Mouse (Mus musculus) midbrain, embryonic 14.5 days (tissue): ENCODE results near the gene Eci1. TPM values are rescaled to one million over a fixed set of nuclear protein-coding genes. Genes with fewer than 3 reads are reported as not detected.

Experiments used
- ATAC-seq: fragments of 200-750 bp; cut with Nextera tagmentation; 2 replicates; pipeline ENCODE4 v1.8.0; 2017; ENCODE audit warnings: moderate number of reproducible peaks, moderate library complexity; ENCODE audit not compliant: low FRiP score, low TSS enrichment
- DNase-seq: peaks from one replicate; pipeline ENCODE4 v3.0.0-alpha.2; 2015
- H3K27ac ChIP-seq: fragments of 300-500 bp; sonication (generic); replicated peaks from 2 replicates; pipeline ENCODE4 v1.5.1; 2014; ENCODE audit warnings: mild to moderate bottlenecking, low read depth, low read length, moderate library complexity
- H3K27me3 ChIP-seq: fragments of 300-500 bp; sonication (generic); 2 replicates; pipeline ENCODE4 v1.6.1; 2014; ENCODE audit warnings: low read length, control low read depth, mixed read lengths; ENCODE audit not compliant: control insufficient read depth, insufficient read depth
- H3K36me3 ChIP-seq: fragments of 300-500 bp; sonication (generic); 2 replicates; pipeline ENCODE4 v1.6.1; 2014; ENCODE audit warnings: low read length, control low read depth; ENCODE audit not compliant: control insufficient read depth, insufficient read depth
- H3K4me1 ChIP-seq: fragments of 300-500 bp; sonication (generic); 2 replicates; pipeline ENCODE4 v1.6.1; 2014; ENCODE audit warnings: mild to moderate bottlenecking, antibody characterized with exemption, low read length, control low read depth; ENCODE audit not compliant: control insufficient read depth, insufficient read depth
- H3K4me2 ChIP-seq: fragments of 300-500 bp; sonication (generic); 2 replicates; pipeline ENCODE4 v1.6.1; 2014; ENCODE audit warnings: mild to moderate bottlenecking, low read length, moderate library complexity
- H3K4me3 ChIP-seq: fragments of 300-500 bp; sonication (generic); replicated peaks from 2 replicates; pipeline ENCODE4 v1.5.1; 2014; ENCODE audit warnings: low read depth, low read length
- H3K9ac ChIP-seq: fragments of 300-500 bp; sonication (generic); replicated peaks from 2 replicates; pipeline ENCODE4 v1.6.1; 2014; ENCODE audit warnings: mild to moderate bottlenecking, low read length, moderate library complexity
- H3K9me3 ChIP-seq: fragments of 300-500 bp; sonication (generic); 2 replicates; pipeline ENCODE4 v1.6.1; 2016; ENCODE audit warnings: low read length, control low read depth, mixed read lengths; ENCODE audit not compliant: control insufficient read depth
- WGBS: fragments of 180-500 bp; shearing (Covaris S2); extraction: QIAGEN DNeasy Blood & Tissue Kit; methylation state at CpG from one replicate; pipeline ENCODE4 v1.1.7; 2014; 5-methylcytosine and 5-hydroxymethylcytosine counted together
- polyA plus RNA-seq: library from polyadenylated mRNA; unstranded; fragments of >200 nt; fragmentation: Nextera tagmentation; extraction: Ambion mirVana; gene quantifications from 2 replicates; pipeline ENCODE4 v1.2.1, GENCODE M21; 2014

Eci1 gene
- 26.9 and 27.7 TPM in 2 replicates for polyA plus RNA-seq

- peak within 1 kb of the TSS; percentile 70 for H3K4me2 ChIP-seq
- peak; percentile 94 for ATAC-seq
- under 1% methylated on average over 48 of the region's 48 CpGs for WGBS
Measured at GRCm38 (mm10) chr17:24426471-24427169, at the start of gene Eci1. Gene Eci1 (plus strand): TSS chr17:24426641.

GRCm38 (mm10) chr17:24378496-24378895 lies 47.9 kb upstream of the Eci1 start:
- no peak overlapping the region for H3K4me3 ChIP-seq
- WGBS: 96% methylated on average over 2 of the region's 2 CpGs
- DNase-seq (no peak), ATAC-seq (no peak)
- no peak overlapping the region for H3K27ac ChIP-seq
- H3K36me3 ChIP-seq: peaks cover 88% of the 10 kb centered on the region
- no peak overlapping the region for H3K4me2 ChIP-seq
- no peaks in the 10 kb centered on the region for H3K27me3 ChIP-seq
- no peak overlapping the region for H3K9ac ChIP-seq
- no peaks in the 10 kb centered on the region for H3K9me3 ChIP-seq
- no peaks in the 10 kb centered on the region for H3K4me1 ChIP-seq

More at GRCm38 (mm10) chr17:24426471-24427169, at the start of gene Eci1:
- DNase-seq: peak; percentile 90
- Histone ChIP-seq H3K9ac (peak within 1 kb of the TSS; percentile 87), H3K27ac (peak within 1 kb of the TSS; percentile 91), H3K4me1 (0 out of 2 replicates have a peak, but pooled peaks cover 4% of the 10 kb centered on the region), H3K36me3 (peaks cover 37% of the 10 kb centered on the region), H3K4me3 (peak within 1 kb of the TSS; percentile 57), H3K9me3 (no peaks in the 10 kb centered on the region), H3K27me3 (no peaks in the 10 kb centered on the region)

DNA sequence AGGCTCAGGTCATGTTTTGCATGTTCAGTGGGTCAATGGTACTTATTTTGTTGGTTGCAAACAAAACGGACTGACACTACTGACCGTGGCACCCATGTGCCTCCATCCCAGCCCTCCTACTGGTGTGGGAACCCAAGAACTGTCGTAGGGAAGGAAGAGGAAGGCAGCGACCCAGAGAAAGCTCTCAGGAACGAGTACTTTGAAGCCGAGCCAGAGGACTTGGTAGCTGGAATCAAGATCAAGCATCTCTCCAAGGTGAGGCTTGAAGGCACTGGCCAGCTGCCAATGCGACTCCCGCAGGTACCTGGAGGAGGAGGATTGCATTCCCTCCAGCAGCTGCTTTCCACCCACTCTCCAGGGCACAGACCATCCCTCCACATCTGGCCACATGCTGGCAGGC lies 42.7 kb upstream of the Eci1 start:
- H3K4me1 ChIP-seq: no peaks in the 10 kb centered on the region
- H3K9ac ChIP-seq: no peak overlapping the region
- DNase-seq (no peak), ATAC-seq (no peak)
- H3K9me3 ChIP-seq: no peaks in the 10 kb centered on the region
- no peak overlapping the region for H3K4me2 ChIP-seq
- peaks cover 90% of the 10 kb centered on the region for H3K36me3 ChIP-seq
- H3K27ac ChIP-seq: no peak overlapping the region
- H3K27me3 ChIP-seq: no peaks in the 10 kb centered on the region
- WGBS: 89% methylated on average over 8 of the region's 8 CpGs
- H3K4me3 ChIP-seq: no peak overlapping the region

GRCm38 (mm10) chr17:24388711-24389110 lies 37.7 kb upstream of the Eci1 start:
- Histone ChIP-seq H3K9ac (no peak overlapping the region), H3K27me3 (no peaks in the 10 kb centered on the region), H3K4me2 (no peak overlapping the region), H3K27ac (no peak overlapping the region), H3K9me3 (no peaks in the 10 kb centered on the region), H3K4me1 (no peaks in the 10 kb centered on the region), H3K36me3 (peaks cover 85% of the 10 kb centered on the region), H3K4me3 (no peak overlapping the region)
- 84% methylated on average over 5 of the region's 5 CpGs for WGBS
- DNase-seq (no peak), ATAC-seq (no peak)

- Histone ChIP-seq H3K9me3 (no peaks in the 10 kb centered on the region), H3K36me3 (peaks cover 82% of the 10 kb centered on the region), H3K4me3 (no peak overlapping the region), H3K9ac (no peak overlapping the region), H3K4me1 (no peaks in the 10 kb centered on the region), H3K4me2 (no peak overlapping the region), H3K27me3 (no peaks in the 10 kb centered on the region), H3K27ac (no peak overlapping the region)
- WGBS: 8% methylated on average over 2 of the region's 2 CpGs
- DNase-seq: peak; percentile 75
- ATAC-seq: no peak
Measured at GRCm38 (mm10) chr17:24389865-24390264, 36.6 kb upstream of the Eci1 start.

DNA sequence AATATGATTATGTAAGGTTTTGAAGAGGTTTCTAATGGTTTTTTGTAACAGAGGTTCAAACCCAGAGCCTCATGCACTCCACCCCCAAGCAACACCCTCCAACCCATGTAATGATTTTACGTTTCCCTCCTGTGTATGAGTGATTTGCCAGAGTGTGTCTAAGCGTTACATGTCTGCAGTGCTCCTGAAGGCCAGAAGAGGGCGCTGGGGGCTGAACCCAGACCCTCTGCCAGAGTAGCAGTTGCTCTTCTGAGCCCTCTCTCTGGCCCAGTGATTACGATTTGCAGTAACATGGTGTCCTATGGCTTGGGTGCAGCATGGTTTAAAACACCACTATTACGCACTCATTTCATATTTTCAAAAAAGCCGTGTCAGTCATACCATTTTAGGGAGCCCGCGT lies 35.3 kb upstream of the Eci1 start:
- H3K4me1 ChIP-seq: no peaks in the 10 kb centered on the region
- no peak overlapping the region for H3K27ac ChIP-seq
- no peak overlapping the region for H3K4me3 ChIP-seq
- peaks cover 79% of the 10 kb centered on the region for H3K36me3 ChIP-seq
- peak; percentile 9 for DNase-seq
- 68% methylated on average over 8 of the region's 8 CpGs for WGBS
- no peaks in the 10 kb centered on the region for H3K9me3 ChIP-seq
- no peak overlapping the region for H3K4me2 ChIP-seq
- H3K27me3 ChIP-seq: no peaks in the 10 kb centered on the region
- H3K9ac ChIP-seq: no peak overlapping the region
- ATAC-seq: no peak

DNA sequence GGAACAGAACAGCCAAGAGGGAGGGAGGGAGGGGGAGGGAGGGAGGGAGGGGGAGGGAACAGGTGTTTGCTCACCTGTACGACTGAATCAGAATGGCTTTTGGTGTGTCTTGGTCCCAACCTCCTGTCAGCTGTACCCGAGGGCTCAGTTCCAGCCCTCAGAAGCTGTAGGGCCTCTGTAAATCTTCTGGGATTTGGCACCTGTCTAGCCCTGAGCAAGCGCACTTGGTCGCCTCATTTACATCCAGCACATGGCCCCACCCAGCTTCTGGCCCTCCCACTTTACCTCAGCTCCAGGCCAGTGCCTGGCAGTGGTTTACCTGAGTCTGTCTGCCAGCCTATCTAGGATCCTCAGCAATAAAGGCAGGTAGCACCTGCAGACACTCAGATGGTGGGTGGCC lies 32.9 kb upstream of the Eci1 start:
- WGBS: 49% methylated on average over 4 of the region's 4 CpGs
- no peak overlapping the region for H3K27ac ChIP-seq
- peaks cover 77% of the 10 kb centered on the region for H3K36me3 ChIP-seq

DNA sequence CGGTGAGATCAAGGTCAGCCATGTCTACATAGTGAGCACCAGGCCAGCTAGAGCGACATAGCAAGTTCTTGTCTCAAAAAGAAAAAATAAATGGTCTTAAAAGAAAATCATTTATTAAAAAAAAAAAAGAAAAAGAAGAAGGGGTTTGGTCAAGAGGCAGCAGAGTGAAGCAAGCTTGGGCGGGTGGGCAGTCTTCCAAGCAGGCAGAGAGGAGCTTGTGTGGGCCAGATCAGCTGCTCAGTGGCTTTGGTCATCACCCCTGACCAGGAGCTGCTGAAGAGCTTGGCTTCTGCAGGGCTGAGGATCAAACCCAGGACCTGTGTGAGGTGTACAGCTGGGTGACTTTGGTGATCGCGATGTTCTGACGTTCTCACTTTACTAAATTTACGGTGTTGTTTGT lies 32.0 kb upstream of the Eci1 start:
- WGBS: 94% methylated on average over 7 of the region's 7 CpGs
- DNase-seq: no peak
- peaks cover 80% of the 10 kb centered on the region for H3K36me3 ChIP-seq
- no peak for ATAC-seq
- no peak overlapping the region for H3K27ac ChIP-seq
- H3K9ac ChIP-seq: no peak overlapping the region
- H3K4me1 ChIP-seq: no peaks in the 10 kb centered on the region
- H3K4me3 ChIP-seq: no peak overlapping the region
- H3K27me3 ChIP-seq: no peaks in the 10 kb centered on the region
- H3K4me2 ChIP-seq: no peak overlapping the region
- no peaks in the 10 kb centered on the region for H3K9me3 ChIP-seq

More for the DNA sequence above, 32.9 kb upstream of the Eci1 start:
- no peaks in the 10 kb centered on the region for H3K27me3 ChIP-seq
- DNase-seq (no peak), ATAC-seq (no peak)
- H3K9me3 ChIP-seq: no peaks in the 10 kb centered on the region
- no peak overlapping the region for H3K4me3 ChIP-seq
- H3K4me2 ChIP-seq: no peak overlapping the region
- H3K4me1 ChIP-seq: no peaks in the 10 kb centered on the region
- no peak overlapping the region for H3K9ac ChIP-seq

GRCm38 (mm10) chr17:24402371-24402770 lies 24.1 kb upstream of the Eci1 start:
- DNase-seq (no peak), ATAC-seq (no peak)
- H3K4me3 ChIP-seq: no peak overlapping the region
- H3K4me2 ChIP-seq: no peak overlapping the region
- H3K36me3 ChIP-seq: peaks cover 90% of the 10 kb centered on the region
- 84% methylated on average over 3 of the region's 3 CpGs for WGBS
- H3K4me1 ChIP-seq: no peaks in the 10 kb centered on the region
- H3K9me3 ChIP-seq: no peaks in the 10 kb centered on the region
- H3K9ac ChIP-seq: no peak overlapping the region
- no peak overlapping the region for H3K27ac ChIP-seq
- no peaks in the 10 kb centered on the region for H3K27me3 ChIP-seq
